Mouse (Mus musculus): ENCODE data around the gene Gast. TPM values are rescaled to one million over a fixed set of nuclear protein-coding genes. Genes with fewer than 3 reads are reported as not detected.
"Not testable (repeated sequence)": the region's sequence is repeated elsewhere in the genome, so short reads cannot be mapped to it uniquely, and the experiment has no call there.

Gast gene
- polyA plus RNA-seq, 1 experiment from 2014 or later: 1.7 TPM

DNA sequence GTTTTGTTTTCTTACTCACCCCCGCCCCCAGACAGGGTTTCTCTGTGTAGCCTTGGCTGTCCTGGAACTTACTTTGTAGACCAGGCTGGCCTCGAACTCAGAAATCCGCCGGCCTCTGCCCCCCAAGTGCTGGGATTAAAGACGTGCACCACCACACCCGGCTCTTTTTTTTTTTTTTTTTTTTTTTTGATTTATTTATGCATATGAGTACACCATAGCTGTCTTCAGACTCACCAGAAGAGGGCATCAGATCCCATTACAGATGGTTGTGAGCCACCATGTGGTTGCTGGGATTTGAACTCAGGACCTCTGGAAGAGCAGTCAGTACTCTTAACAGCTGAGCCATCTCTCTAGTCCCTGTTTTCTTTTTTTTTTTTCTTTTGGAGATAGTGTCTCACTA is 25.5 kb upstream of the Gast start:
- H3K4me3 ChIP-seq; H3K9ac ChIP-seq; H3K9me3 ChIP-seq; ATAC-seq (ENCODE audit: low FRiP score); H3K27me3 ChIP-seq; H3K36me3 ChIP-seq; H3K4me1 ChIP-seq (replicated peaks); H3K27ac ChIP-seq; H3K4me2 ChIP-seq: not testable (repeated sequence)
- WGBS: 86% methylated on average over 5 of the region's 6 CpGs

DNA sequence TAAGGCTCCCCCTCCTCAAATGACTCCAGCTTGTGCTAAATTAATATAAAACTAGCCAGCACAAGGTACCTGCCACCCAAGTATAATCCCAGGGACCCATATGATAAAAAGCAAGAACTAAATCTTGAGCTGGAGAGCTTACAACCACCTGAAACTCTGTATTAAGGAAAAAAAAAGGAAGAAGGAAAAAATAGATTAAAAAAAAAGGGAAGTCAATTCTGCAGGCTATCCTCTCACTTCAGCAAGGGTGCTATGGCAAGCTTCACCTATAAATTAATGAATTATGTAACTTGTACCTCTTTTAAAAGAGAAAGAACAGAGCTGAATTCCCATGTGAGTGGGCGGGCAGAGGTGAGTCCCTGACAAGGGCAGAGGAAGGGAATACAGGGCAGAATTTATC is 22.6 kb upstream of the Gast start:
- Histone ChIP-seq H3K27me3 (no peaks in the 10 kb centered on the region), H3K9me3 (no peaks in the 10 kb centered on the region), H3K4me2 (no peak overlapping the region), H3K9ac (no peak overlapping the region), H3K4me1 (replicated peaks) (peaks cover 9% of the 10 kb centered on the region), H3K27ac (no peak overlapping the region), H3K36me3 (no peaks in the 10 kb centered on the region), H3K4me3 (no peak overlapping the region)
- WGBS: 55% methylated on average over 1 of the region's 1 CpGs
- ATAC-seq (ENCODE audit: low FRiP score): no peak

DNA sequence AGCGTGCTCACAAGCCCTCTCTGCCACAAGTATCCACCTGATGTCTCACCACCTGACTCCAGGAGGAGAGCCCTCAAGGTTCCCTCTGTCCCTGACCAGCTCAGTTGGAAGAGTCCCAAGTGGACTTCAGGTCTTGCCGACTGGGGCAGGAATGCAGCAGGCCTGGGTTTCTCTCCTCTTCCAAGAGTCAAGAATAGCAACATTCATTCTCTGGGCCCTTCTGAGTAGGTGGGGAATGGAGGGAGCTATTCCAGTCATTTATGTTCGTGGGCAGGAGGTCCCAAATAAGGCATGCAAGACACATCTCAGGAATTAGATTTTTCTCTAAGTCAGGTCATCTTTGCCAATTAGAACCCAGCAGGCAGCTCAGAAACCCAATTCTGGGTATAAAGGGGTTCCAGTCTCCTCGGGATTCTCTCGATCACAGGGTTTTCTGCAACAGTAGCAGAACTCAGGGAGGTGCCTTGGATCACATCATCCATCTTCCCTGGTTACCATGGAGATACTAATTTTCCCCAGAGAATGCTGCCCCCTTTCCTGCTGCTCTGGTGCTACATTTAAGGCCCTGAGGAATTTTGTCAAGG is 22.0 kb upstream of the Gast start:
- Histone ChIP-seq H3K9ac (no peak overlapping the region; the same call in 1 of the 2 replicates), H3K36me3 (no peaks in the 10 kb centered on the region), H3K9me3 (no peaks in the 10 kb centered on the region), H3K4me3 (no peak overlapping the region), H3K27ac (peak overlapping the region; percentile 66), H3K4me1 (replicated peaks) (peaks cover 9% of the 10 kb centered on the region), H3K4me2 (no peak overlapping the region), H3K27me3 (no peaks in the 10 kb centered on the region)
- ATAC-seq (ENCODE audit: low FRiP score): no peak
- 31% methylated on average over 5 of the region's 5 CpGs for WGBS

GRCm38 (mm10) chr11:100313424-100313823 is 20.8 kb upstream of the Gast start:
- Histone ChIP-seq H3K27ac (no peak overlapping the region), H3K4me3 (no peak overlapping the region), H3K9ac (no peak overlapping the region), H3K27me3 (no peaks in the 10 kb centered on the region), H3K4me1 (replicated peaks) (peaks cover 9% of the 10 kb centered on the region), H3K36me3 (no peaks in the 10 kb centered on the region), H3K4me2 (no peak overlapping the region), H3K9me3 (no peaks in the 10 kb centered on the region)
- no peak for ATAC-seq (ENCODE audit: low FRiP score)
- 88% methylated on average over 6 of the region's 6 CpGs for WGBS

- Histone ChIP-seq H3K27ac (no peak overlapping the region), H3K9me3 (no peaks in the 10 kb centered on the region), H3K4me2 (no peak overlapping the region), H3K36me3 (no peaks in the 10 kb centered on the region), H3K9ac (no peak overlapping the region), H3K4me3 (no peak overlapping the region), H3K4me1 (replicated peaks) (peaks cover 12% of the 10 kb centered on the region), H3K27me3 (no peaks in the 10 kb centered on the region)
- 87% methylated on average over 5 of the region's 5 CpGs for WGBS
- no peak for ATAC-seq (ENCODE audit: low FRiP score)
Measured at GRCm38 (mm10) chr11:100315439-100315838, 18.8 kb upstream of the Gast start.

- H3K9ac ChIP-seq: no peak overlapping the region
- H3K36me3 ChIP-seq: peaks cover 18% of the 10 kb centered on the region
- peaks cover 19% of the 10 kb centered on the region for H3K4me1 ChIP-seq (replicated peaks)
- no peaks in the 10 kb centered on the region for H3K27me3 ChIP-seq
- no peak overlapping the region for H3K4me3 ChIP-seq
- 77% methylated on average over 6 of the region's 6 CpGs for WGBS
- H3K9me3 ChIP-seq: no peaks in the 10 kb centered on the region
- no peak overlapping the region for H3K27ac ChIP-seq
- ATAC-seq (ENCODE audit: low FRiP score): no peak
- H3K4me2 ChIP-seq: no peak overlapping the region
Measured at GRCm38 (mm10) chr11:100317826-100318380, 16.3 kb upstream of the Gast start.

DNA sequence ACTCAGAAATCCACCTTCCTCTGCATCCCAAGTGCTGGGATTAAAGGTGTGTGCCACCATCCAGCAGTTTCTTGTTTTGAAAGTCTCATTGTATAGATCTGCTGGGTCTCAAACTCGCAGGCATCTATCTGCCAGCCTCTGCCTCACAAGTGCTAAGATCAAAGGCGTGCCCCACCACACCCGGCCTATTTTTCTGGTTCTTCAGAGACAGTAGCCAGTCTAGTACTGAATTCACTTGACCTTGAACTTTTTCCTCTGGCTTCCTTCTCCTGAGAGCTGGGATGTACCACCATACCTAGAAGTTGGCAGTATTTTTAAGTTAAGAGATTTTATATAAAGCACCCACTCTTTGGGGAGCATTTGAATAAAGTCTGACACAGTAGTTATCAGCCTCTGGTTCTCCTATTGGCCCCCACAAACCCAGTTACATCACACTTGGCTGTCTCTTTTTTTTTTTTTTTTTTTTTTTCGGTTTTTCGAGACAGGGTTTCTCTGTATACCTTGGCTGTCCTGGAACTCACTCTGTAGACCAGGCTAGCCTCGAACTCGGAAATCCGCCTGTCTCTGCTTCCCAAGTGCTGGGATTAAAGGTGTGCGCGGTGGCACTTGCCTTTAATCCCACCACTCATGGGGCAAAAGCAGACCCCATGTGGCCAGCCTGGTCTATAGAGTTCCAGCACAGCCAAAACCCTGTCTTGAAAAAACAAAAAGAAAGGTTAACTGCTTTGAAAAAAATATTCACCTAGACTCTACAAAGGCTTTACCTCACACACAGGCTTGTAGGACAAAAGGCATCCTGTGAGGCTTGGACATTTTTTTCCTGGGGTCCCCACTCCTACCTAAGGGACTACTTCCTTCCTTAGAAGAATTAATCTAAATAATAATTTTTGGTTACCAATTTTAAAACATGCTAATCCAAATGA is 15.4 kb upstream of the Gast start:
- H3K4me1 ChIP-seq (replicated peaks): peaks cover 19% of the 10 kb centered on the region
- no peaks in the 10 kb centered on the region for H3K27me3 ChIP-seq
- peak overlapping the region; percentile 81 for H3K27ac ChIP-seq
- WGBS: 88% methylated on average over 10 of the region's 10 CpGs
- peak overlapping the region; percentile 54 for H3K4me2 ChIP-seq
- peak; percentile 8 for ATAC-seq (ENCODE audit: low FRiP score)
- no peaks in the 10 kb centered on the region for H3K9me3 ChIP-seq
- H3K9ac ChIP-seq: peak overlapping the region; percentile 60
- H3K4me3 ChIP-seq: peak overlapping the region; percentile 74
- H3K36me3 ChIP-seq: peaks cover 18% of the 10 kb centered on the region

GRCm38 (mm10) chr11:100319492-100320171 is 14.6 kb upstream of the Gast start, which contains the start of gene Eif1:
Gene Eif1 (plus strand): TSS chr11:100319885.
- under 1% methylated on average over 57 of the region's 58 CpGs for WGBS
- Histone ChIP-seq H3K4me1 (replicated peaks) (peaks cover 19% of the 10 kb centered on the region), H3K27me3 (no peaks in the 10 kb centered on the region), H3K4me2 (peak within 1 kb of the TSS; percentile 91), H3K9me3 (no peaks in the 10 kb centered on the region), H3K27ac (peak within 1 kb of the TSS; percentile 99), H3K36me3 (peaks cover 18% of the 10 kb centered on the region), H3K4me3 (peak within 1 kb of the TSS; percentile 74), H3K9ac (peak within 1 kb of the TSS; percentile 95)
- ATAC-seq (ENCODE audit: low FRiP score): peak; percentile 90

DNA sequence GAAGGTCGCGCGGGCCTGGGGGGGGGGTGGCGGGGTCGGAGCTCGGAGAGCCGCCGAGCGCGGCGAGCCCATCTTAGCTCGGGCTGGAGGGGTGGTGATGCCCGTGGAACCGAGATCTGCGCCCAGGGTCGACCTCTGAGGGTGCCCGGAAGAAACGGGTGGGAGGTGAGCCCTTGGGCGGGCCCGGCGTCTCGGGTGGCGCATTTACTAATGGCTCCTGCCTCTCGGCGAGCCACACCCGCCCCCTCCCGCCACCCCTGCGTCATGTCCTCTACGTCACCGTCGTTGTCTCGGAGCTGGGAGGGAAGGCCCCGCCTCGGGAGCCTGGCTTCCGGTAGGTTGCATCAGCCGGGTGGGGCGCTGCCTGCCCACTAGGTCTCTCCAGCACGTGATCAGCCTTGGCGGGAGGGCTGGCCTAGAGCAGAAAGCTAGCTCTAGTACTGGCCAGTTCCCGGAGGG is 14.0 kb upstream of the Gast start:
- Histone ChIP-seq H3K27ac (peak overlapping the region; percentile 99), H3K4me2 (peak overlapping the region; percentile 91), H3K27me3 (no peaks in the 10 kb centered on the region), H3K36me3 (peaks cover 18% of the 10 kb centered on the region), H3K9me3 (no peaks in the 10 kb centered on the region), H3K9ac (peak overlapping the region; percentile 95), H3K4me1 (replicated peaks) (peaks cover 23% of the 10 kb centered on the region), H3K4me3 (peak overlapping the region; percentile 74)
- peak; percentile 82 for ATAC-seq (ENCODE audit: low FRiP score)
- WGBS: 0% methylated on average over 26 of the region's 40 CpGs

- Histone ChIP-seq H3K4me1 (replicated peaks) (peaks cover 25% of the 10 kb centered on the region), H3K4me2 (peak overlapping the region; percentile 91), H3K27ac (peak overlapping the region; percentile 99), H3K9ac (peak overlapping the region; percentile 95), H3K4me3 (peak overlapping the region; percentile 74), H3K36me3 (peaks cover 18% of the 10 kb centered on the region)
- WGBS: 21% methylated on average over 11 of the region's 11 CpGs
- H3K27me3 ChIP-seq, H3K9me3 ChIP-seq: not testable (repeated sequence)
- 0 out of 2 replicates have a peak, but pooled peaks have one; percentile 6 for ATAC-seq (ENCODE audit: low FRiP score)
Measured at GRCm38 (mm10) chr11:100320701-100321410, 13.4 kb upstream of the Gast start.

- not testable (repeated sequence) for H3K9me3 ChIP-seq; H3K27me3 ChIP-seq; H3K9ac ChIP-seq; H3K27ac ChIP-seq; H3K4me3 ChIP-seq; ATAC-seq (ENCODE audit: low FRiP score)
- peaks cover 25% of the 10 kb centered on the region for H3K4me1 ChIP-seq (replicated peaks)
- 77% methylated on average over 7 of the region's 7 CpGs for WGBS
- peak overlapping the region; percentile 91 for H3K4me2 ChIP-seq
- peaks cover 18% of the 10 kb centered on the region for H3K36me3 ChIP-seq
Measured at GRCm38 (mm10) chr11:100321479-100322305, 12.5 kb upstream of the Gast start.

Data from hindbrain, embryonic 13.5 days (tissue).